Mouse (Mus musculus) embryo, embryonic 10 days (tissue): ENCODE results near the gene Icmt.

ENCODE experiments used
- DNase-seq: peaks from one replicate; pipeline ENCODE4 v3.0.0-alpha.2; 2015; ENCODE audit warnings: low spot score

The Icmt gene

DNA sequence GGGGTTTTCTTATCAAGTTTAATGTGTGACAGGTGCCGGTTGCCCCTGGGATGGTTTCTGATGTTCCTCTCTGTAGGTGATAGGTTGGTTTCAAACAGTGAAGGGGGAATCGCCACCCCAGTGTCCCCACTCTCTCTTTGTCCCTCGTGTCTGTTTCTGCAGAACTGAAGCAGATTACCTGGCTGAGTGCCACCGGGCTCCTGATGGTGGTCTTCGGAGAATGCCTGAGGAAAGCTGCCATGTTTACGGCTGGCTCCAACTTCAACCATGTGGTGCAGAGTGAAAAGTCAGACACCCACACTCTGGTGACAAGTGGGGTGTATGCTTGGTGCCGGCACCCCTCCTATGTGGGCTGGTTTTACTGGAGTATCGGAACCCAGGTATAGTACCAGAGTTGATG is 3.3 kb downstream of the Icmt start:
- no peak for DNase-seq

DNA sequence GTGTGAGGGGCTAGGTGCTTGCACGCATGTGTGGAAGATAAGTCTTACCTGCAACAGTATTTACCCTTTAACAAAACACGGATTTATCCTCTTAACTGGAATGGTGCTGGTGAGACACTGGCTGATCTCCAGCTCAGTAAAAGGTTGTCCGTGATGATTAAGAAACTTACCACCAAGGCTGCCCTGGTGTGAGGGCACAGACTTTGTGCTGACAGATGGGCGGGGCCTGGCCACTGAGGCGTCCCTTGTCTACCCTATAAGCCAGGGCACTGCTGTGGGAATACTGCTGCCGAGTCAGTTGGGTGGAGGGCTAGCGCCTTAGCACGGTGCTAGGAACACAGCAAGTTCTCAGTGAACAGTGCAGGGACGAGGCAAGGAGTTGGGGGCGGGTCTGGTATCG is 5.0 kb downstream of the Icmt start:
- no peak for DNase-seq

DNA sequence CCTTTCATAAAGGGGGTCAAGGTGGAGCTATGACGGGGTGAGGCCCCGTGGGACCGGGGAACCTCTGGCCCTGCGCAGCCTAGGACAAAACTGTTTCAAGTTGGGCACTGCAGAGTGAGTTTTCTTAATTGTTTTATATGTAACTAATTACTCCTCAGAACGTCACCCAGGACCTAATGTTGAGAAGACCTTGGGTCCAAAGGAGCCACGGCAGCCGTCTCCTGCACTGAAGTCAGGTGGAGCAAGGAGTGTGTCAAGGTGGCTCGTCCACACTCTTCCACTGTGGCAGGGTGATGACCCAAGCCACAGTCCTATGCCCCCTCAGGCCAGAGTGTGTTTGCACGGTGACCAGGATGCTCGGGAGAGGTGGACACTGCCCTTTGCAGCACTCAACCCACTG is 6.1 kb downstream of the Icmt start:
- DNase-seq: no peak

- no peak for DNase-seq
These were observed 7.7 kb downstream of the Icmt start for GRCm38 (mm10) chr4:152304685-152305084.

GRCm38 (mm10) chr4:152305991-152306390 is 9.0 kb downstream of the Icmt start:
- DNase-seq: no peak

DNA sequence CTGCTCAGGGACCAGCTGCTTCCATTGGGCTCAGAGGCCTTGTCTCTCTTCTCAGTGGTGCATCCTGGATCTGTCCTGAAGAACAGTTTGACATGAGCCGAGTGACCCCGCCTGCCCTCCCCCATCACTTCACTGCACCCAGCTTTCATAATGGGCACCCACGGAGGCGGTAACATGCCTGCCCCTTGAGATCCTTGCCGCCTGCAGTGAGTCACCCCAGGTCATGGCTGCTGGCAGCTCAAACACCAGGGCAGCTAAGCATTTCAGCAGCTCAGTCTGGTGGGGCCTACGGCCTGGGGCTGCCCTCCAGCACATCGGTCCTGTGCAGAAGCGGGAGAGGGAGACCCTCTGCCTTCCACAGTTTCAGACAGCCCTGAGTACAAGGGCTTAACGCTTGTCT is 10.5 kb downstream of the Icmt start:
- DNase-seq: no peak

GRCm38 (mm10) chr4:152312186-152312585 is 15.2 kb downstream of the Icmt start:
- DNase-seq: peak; percentile 45

GRCm38 (mm10) chr4:152313211-152313632 is 16.2 kb downstream of the Icmt start:
- peak; percentile 64 for DNase-seq

GRCm38 (mm10) chr4:152313934-152314333 is 16.9 kb downstream of the Icmt start:
- peak; percentile 55 for DNase-seq

- no peak for DNase-seq
These were observed 18.6 kb downstream of the Icmt start for GRCm38 (mm10) chr4:152315498-152316213.

GRCm38 (mm10) chr4:152317631-152318033 is 20.6 kb downstream of the Icmt start:
- DNase-seq: no peak

GRCm38 (mm10) chr4:152318517-152319234 is 21.6 kb downstream of the Icmt start, which contains the start of gene Rnf207:
TSS of gene Rnf207 (minus strand) at chr4:152318993.
- DNase-seq: peak; percentile 67

- no peak for DNase-seq
These were observed 24.4 kb downstream of the Icmt start for GRCm38 (mm10) chr4:152321464-152321863.

DNA sequence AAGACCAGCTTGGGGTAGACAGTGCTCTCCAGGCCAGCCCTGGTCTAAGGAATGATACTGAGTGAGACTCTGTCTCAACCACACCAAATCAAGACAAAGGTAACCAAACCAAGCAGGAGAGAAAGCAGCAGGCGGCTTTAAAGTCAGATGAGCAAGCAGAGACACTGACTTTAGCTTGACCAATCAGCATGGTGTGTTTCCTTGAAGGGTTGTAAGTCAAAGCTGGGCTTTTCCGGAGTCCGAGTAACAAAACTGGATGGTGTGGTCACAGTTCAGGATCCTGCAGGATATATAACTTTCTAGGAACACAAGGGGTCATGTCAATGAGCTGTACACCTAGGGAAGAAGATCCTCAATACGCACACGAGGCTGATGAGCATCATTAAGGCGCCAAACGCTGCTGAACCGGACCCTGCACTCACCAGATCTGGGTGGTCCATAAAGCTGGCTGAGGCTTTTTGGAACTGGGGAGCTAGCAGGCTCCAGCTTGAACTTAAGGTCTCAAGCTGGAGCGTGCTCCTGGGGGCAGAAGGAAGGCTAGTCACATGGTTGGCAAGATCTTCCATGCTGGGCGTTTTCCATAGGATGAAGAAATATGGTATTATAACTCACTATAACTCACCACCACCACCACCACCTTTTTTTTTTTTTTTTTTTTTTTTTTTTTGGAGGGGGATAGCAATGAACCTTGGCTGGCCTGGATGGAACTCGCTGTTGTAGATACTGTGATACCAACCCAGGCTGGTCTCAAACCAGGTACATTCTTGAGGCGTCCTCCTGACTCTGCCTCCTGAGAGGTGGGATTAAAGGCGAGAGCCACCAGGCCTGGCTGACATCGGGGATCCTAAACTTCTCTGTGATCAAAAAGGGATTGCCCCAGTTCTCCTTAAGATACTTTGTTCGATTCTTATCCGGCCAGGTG is 27.9 kb downstream of the Icmt start:
- no peak for DNase-seq

GRCm38 (mm10) chr4:152325574-152326411 is 28.8 kb downstream of the Icmt start, which contains the start of gene Rpl22:
TSS of gene Rpl22 (plus strand) at chr4:152325742.
- peak; percentile 99 for DNase-seq

GRCm38 (mm10) chr4:152326543-152326942 is 29.5 kb downstream of the Icmt start:
- DNase-seq: no peak

DNA sequence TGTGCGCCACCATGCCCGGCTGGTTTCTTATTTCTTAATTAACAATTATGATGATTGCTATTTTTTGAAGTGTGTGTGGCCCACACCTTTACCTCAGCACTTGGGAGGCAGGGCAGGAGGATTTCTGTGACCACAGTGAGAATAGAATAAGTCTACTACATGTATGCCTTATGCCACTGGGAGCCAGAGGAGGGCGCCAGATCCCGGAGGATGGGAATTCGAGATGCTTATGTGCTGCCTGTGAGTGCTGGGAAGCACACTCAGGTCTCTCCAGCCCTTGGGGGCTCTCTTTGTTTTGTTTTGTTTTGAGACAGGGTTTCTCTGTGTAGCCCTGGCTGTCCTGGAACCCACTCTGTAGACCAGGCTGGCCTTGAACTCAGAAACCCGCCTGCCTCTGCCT is 31.7 kb downstream of the Icmt start:
- DNase-seq: peak; percentile 65

DNA sequence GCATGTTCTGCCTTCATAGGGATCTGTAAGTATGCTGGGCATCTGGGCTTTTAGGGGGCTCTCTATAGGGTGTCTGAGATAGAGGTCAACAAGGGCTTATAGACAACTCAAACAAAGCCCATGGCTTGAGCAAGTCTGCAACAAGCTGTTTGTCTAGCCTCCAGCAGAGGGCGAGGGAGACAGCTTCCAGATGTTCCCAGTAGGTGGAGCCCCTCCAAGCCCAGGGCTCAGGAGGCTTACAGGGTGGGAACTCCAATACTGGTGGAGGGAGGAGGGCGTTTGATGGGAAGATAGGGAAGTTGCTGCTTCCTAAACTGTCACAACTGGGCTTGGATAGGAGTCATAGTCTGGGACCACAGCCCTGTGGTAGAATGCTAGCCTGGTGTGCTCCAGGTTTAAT is 35.9 kb downstream of the Icmt start:
- DNase-seq: peak; percentile 88

DNA sequence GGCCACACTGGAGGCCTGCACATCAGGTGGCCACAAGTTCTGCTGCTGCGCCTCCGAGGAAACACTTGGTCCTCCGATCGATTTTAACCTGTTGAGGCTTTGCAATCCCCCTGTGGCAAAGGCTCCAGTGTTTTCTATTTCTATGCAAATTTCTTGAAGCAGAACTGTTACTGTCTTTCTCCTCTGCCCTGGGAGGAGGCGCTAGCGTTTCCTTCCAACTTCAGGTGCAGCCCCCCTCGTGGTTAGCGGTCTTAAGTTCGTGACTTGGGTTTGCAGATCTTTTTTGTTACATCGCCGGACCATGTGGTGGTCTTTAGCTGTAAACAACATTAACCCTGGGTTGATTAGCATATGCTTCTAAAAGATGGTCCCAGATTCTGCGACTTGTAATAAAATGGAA is 36.6 kb downstream of the Icmt start:
- DNase-seq: no peak

- DNase-seq: no peak
These were observed 40.7 kb downstream of the Icmt start for GRCm38 (mm10) chr4:152337772-152338171.
